Mouse (Mus musculus): ENCODE results near the gene Dgcr2.
A peak's percentile ranks its signal among the peaks of the same experiment; 100 is the strongest.

The Dgcr2 gene

DNA sequence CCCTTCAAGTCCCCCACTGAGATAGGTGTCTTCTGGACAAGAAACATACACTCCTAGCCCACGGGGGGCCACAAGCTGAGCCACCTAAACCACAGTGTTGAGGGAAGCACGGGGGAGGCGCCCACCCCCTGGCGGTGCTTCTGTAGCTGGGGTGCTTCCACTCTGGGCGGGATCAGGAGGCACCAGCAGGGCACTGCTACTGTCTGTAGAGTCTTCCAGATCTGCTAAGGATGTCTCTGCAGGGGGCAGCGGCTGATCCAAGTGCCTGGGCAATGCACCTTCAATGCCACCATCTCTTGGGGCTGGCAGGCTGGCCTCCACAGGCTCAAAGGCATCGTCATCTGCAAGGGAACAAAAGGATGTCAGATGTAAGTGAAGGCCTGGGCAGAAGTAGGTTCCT is 55.9 kb downstream of the Dgcr2 start:
- no peak for DNase-seq

GRCm38 (mm10) chr16:17839976-17840375 is 58.4 kb downstream of the Dgcr2 start:
- no peak for DNase-seq

DNA sequence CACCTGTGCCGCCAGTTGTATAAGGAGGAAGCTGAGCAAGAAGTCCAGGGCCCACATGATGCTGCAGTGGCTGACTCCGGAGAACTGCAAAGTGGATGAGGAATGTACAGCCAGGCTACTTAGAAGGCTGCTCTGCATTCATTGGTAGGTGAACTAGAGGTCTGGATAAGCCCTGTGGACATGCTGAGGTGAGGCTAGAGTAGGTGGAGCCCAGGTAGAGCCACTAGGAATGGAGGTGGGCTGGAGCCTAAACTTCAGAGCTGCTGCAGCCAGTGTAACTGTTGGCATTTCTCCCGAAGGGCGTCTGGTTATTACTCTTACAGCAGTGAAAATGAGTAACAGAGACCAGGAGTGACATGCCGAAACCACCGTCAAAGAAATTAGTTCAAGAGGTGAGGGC is 60.3 kb downstream of the Dgcr2 start, which contains the start of gene Car15:
Gene Car15 (minus strand): TSS at position 314 of the 400 bp plus-strand sequence.
- no peak for DNase-seq

DNA sequence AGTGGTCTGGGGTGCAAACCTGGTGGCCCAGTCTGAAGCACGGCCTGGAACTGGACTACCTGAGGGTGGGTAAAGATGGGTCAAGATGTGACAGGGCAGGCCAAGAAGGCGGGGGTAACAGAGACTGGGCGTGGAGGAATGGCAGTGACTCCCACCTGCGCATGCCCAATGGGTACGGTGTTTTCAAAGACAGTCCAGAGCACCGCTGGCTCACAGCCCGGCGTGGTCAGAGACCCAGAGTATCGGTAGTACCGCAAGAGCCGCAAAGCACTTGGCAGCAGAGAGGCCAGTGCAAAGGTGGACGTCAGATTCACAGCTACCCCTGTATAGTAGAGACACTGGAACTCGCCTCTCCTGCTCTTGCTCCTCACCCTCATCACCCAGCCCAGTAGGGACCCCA is 62.9 kb downstream of the Dgcr2 start:
- no peak for DNase-seq

DNA sequence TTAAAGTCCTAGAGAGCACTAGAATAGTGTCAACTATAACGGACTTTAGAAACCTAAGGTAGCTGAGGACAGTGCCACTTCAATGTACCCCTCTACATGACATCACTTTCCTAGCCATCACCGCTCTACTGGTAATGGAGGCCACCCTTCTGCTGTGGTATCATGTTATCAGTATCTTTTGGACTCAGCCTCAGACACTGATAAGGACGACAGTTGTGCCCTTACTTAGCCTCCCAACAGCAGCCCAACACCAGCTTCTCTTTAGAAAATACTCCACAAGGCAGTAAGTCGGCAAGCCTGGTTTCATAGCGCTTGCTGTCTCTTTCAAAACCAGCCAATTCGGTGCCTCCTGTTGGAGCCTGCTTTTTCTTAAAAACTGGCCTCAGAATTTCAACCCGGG is 63.8 kb downstream of the Dgcr2 start:
- DNase-seq = no peak

GRCm38 (mm10) chr16:17833681-17834399 is 64.5 kb downstream of the Dgcr2 start:
- DNase-seq = no peak

DNA sequence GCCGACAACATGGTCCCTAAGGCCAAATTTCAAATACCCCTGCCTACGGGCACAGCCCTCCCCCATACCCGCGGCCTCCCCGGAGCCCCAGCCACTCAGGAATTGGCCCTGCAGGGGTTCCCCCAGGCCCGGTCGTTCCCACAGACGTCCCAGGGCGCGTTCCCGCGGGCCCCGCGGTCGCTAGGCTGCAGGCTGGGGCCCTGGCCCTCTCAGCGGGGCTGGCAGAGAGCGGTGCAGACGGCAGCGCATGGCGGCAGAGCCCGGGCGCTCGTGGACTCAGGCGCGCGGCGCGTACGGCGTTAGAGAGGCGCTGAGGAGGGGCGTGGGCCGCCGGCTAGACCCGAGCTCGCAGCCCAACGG is 65.1 kb downstream of the Dgcr2 start:
- DNase-seq = no peak

GRCm38 (mm10) chr16:17832821-17833220 is 65.5 kb downstream of the Dgcr2 start, which contains the start of gene B830017H08Rik:
TSS of gene B830017H08Rik (plus strand) at chr16:17833121.
- no peak for DNase-seq

DNA sequence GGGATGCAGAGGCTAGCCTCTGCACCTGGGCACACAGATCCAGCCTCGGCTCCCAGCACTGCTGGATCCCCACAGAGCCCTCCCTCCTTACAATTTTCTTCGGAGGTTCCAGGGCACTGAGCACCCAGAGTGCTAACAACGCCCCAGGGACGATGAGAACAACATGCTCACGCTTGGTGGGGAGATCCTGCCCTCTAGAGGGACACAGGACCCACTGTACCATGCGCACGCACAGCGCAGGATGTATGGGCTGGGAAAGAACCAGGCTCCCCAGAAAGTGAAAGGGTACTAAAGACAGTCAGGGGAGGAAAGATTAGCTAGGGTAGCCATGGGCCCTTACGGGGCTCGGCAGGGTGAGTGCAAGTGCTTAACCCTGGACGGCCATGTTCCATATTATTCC is 66.6 kb downstream of the Dgcr2 start:
- no peak for DNase-seq

DNA sequence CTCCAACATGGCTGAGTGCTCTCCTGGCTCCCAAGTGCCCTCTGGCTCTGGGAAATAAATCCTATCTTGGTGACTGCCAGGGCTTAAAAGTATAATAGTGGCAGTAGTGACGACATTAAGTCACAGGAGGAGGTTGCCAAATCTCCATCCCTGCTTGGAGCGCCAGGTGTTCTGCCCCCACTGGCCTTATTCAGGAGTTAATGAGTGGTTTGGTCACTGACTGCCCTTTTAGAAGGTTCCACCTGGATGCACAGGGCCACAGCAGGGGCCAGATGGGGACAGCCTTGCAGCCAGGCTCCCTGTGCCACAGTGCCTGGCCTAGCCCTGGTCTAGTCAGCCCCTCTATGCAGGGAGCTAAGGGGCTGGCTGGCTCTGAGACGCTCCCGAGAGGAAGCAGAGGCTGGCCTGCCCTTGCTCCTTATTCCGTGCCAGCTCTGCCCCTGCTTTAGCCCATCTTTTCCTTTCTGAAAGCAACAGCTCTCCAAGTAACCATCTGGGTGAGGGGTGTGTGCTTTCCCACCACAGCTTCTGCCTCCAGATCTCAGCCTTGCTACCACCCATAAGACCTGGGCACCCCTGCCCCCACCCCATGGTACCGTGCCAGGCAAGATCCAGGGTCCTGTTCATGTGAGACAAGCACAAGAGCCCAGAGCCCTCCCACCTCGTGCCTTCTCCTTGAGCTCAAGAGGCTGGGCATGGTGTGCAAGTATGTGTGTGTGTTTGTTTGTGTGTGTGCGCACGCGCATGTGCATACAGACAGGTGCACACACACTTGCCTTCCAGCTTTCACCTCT is 67.8 kb downstream of the Dgcr2 start:
- DNase-seq = no peak

- DNase-seq = no peak
These were observed 69.5 kb downstream of the Dgcr2 start for GRCm38 (mm10) chr16:17828867-17829266.

GRCm38 (mm10) chr16:17828229-17828628 is 70.1 kb downstream of the Dgcr2 start:
- no peak for DNase-seq

- no peak for DNase-seq
These were observed 71.9 kb downstream of the Dgcr2 start for GRCm38 (mm10) chr16:17826500-17826899.

GRCm38 (mm10) chr16:17816528-17816927 is 81.8 kb downstream of the Dgcr2 start:
- no peak for DNase-seq

DNA sequence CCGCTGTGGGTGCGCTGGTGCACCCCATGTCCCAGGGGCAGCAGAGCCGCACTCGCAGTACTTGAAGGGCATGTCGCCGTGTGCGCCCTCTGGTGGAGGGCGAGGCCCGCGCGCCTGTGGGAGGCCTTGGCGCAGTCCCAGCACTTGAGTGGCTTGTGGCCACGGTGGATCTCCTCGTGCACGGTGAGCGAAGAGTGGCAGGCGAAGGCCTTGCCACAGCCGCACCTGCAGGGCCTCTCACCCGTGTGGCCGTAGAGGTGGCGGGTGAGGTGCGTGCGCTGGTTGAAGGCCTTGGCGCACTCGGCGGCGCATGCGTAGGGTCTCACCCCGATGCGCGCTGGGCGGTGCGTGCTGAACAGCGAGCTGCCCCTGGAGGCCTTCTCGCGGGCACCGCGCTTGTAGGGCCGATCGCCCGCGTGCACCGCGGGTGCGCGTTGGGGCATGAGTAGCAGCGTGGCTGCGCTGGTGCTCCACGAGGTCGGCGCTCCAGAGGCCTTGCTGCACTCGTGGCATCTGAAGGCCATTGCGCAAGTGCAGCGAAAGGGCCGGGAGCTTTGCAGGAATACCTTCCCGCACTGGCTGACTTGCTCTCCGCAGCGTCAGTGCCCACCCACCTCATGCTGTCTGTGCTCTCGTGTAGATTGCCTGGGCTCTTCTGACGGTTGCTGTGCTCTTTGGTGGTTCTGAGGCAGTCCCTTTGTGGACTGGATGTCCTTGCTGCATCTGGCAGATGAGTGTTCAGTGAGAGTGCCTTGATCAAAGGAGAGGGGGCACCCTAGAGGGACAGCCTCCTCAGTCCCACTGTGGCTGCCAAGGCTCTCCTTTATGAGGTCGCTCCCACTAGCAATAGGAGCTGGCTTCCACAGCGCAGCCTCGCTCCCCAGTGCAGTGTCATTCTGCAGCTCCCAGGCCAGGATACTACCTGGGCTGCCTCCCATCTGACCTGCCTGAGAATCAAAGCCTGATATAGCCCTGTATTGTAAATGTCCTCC is 82.7 kb downstream of the Dgcr2 start:
- DNase-seq = peak; percentile 74

GRCm38 (mm10) chr16:17813173-17813572 is 85.2 kb downstream of the Dgcr2 start:
- DNase-seq = no peak

DNA sequence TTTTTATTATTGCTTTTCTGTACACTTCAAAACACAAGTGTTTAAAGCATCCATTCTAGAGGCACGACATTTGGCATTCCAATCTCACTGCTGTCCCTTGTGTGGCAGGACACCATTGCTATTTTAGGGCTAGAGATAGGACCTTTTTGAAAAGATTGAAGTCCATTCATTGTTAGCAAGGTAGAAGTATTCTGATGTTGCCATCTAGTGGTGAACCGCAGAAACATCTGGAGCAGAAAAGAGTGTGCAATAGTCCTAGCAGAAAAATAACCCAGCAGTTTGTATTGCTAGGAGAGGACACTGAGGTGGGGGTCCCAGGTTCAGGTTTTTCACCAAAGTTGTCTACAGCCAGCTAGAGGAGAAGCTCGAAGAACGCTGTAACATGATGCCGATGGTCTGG is 86.2 kb downstream of the Dgcr2 start:
- peak; percentile 60 for DNase-seq

DNA sequence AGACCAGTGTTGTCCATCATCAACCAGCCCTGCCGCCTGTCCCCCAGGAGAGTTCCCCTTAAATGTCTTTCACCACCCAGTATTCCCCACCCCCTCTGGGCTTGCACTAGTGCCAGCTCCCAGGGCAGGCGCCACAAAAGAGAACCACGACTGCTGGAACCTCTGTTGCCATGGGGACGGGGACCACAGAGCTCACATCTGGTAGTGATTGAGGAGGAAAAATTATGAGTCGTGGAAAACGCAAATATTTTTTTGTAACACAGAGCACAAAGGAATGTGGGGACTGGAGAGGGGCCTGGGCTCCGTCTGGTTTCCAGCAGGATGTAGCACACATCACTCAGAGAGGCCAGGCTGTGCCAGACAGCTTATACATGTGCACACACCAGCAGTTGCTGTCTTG is 88.7 kb downstream of the Dgcr2 start:
- peak; percentile 88 for DNase-seq

GRCm38 (mm10) chr16:17809125-17809524 is 89.2 kb downstream of the Dgcr2 start:
- no peak for DNase-seq

DNA sequence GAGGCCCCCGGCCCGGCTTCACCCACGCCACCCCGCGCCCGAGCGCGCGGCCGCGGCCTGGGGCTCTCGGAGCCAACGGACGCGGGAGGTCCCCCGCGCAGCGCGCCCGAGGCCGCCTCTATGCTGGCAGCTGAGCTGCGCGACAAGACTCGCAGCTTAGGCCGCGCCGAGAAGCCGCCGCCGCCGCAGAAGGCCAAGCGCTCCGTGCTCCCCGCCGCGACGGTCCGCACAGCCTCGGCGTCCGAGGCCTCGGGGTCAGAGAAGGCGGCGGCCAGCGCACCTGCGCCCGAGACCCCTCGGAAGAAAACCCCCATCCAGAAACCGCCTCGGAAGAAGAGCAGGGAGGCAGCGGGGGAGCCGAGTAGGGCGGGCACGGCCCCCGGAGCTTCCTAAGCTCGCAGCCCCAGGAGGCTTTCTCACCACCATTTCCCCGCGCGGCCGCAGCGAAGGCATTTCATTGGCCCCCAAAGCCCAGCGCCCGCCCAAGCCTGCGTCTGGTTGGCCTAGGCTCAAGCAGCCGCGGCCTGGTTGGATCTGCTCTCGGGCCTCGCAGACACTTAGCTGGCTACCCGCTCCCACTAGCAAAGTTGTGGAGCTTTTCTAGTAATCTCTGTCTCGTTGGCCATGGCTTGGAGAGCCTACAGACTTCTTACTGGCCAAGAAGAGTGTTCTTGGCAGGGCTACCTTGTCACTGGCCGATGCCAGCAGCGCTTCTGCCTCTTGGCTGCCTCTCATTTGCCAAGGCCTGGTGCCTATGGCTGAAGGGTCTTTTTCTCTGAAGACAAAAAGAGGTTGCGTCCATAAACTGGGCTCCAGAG is 91.0 kb downstream of the Dgcr2 start:
- DNase-seq = peak; percentile 90

GRCm38 (mm10) chr16:17806581-17807191 is 91.7 kb downstream of the Dgcr2 start:
- peak; percentile 65 for DNase-seq

GRCm38 (mm10) chr16:17804982-17805381 is 93.4 kb downstream of the Dgcr2 start:
- DNase-seq = no peak

All from lung, postnatal 10 days (tissue).